Mouse (Mus musculus) liver, embryonic 16.5 days (tissue): ENCODE measurements at regions not wholly inside any gene's neighbourhood (a gene's known extent, or its start where the extent isn't known, plus 50 kb on each side); places are given as distances from the start of the nearest gene placed in this dataset.

Experiments used
- ATAC-seq: fragments of 200-750 bp; cut with Nextera tagmentation; 2 replicates; pipeline ENCODE4 v1.8.0; 2017; ENCODE audit warnings: low read depth, mild to moderate bottlenecking, moderate number of reproducible peaks, moderate library complexity
- H3K27ac ChIP-seq: fragments of 300-500 bp; sonication (generic); 2 replicates; pipeline ENCODE4 v1.5.1; 2014; ENCODE audit warnings: mild to moderate bottlenecking, low read length
- H3K27me3 ChIP-seq: fragments of 300-500 bp; sonication (generic); 2 replicates; pipeline ENCODE4 v1.6.1; 2014; ENCODE audit warnings: low read depth, low read length, mixed read lengths; ENCODE audit not compliant: control insufficient read depth, insufficient read depth
- H3K36me3 ChIP-seq: fragments of 300-500 bp; sonication (generic); 2 replicates; pipeline ENCODE4 v1.6.1; 2014; ENCODE audit warnings: mild to moderate bottlenecking; ENCODE audit not compliant: control insufficient read depth, insufficient read depth
- H3K4me1 ChIP-seq: fragments of 300-500 bp; sonication (generic); 2 replicates; pipeline ENCODE4 v1.6.1; 2014; ENCODE audit warnings: low read depth, low read length, mixed read lengths; ENCODE audit not compliant: control insufficient read depth
- H3K4me2 ChIP-seq: fragments of 300-500 bp; sonication (generic); 2 replicates; pipeline ENCODE4 v1.6.1; 2014; ENCODE audit warnings: low read depth, low read length, mixed read lengths
- H3K4me3 ChIP-seq: fragments of 300-500 bp; sonication (generic); 2 replicates; pipeline ENCODE4 v1.5.1; 2014; ENCODE audit warnings: low read depth, mild to moderate bottlenecking, low read length
- H3K9ac ChIP-seq: fragments of 300-500 bp; sonication (generic); 2 replicates; pipeline ENCODE4 v1.6.1; 2014; ENCODE audit warnings: low read depth, low read length
- H3K9me3 ChIP-seq: fragments of 300-500 bp; sonication (generic); replicated peaks from 2 replicates; pipeline ENCODE4 v1.6.1; 2016; ENCODE audit warnings: low read length; ENCODE audit not compliant: control insufficient read depth
- WGBS: fragments of 180-500 bp; shearing (Covaris S2); extraction: QIAGEN DNeasy Blood & Tissue Kit; methylation state at CpG from one replicate; pipeline ENCODE4 v1.1.7; 2014; ENCODE audit not compliant: insufficient replicate concordance; 5-methylcytosine and 5-hydroxymethylcytosine counted together

GRCm38 (mm10) chr1:128809601-128810000, 217.5 kb upstream of the Cxcr4 start:
- Histone ChIP-seq H3K4me3 (no peak overlapping the region), H3K27ac (no peak overlapping the region), H3K9ac (no peak overlapping the region), H3K4me2 (no peak overlapping the region), H3K4me1 (no peaks in the 10 kb centered on the region), H3K36me3 (no peaks in the 10 kb centered on the region), H3K27me3 (no peaks in the 10 kb centered on the region), H3K9me3 (no peaks in the 10 kb centered on the region)
- WGBS: 66% methylated on average over 8 of the region's 8 CpGs
- no peak for ATAC-seq

DNA sequence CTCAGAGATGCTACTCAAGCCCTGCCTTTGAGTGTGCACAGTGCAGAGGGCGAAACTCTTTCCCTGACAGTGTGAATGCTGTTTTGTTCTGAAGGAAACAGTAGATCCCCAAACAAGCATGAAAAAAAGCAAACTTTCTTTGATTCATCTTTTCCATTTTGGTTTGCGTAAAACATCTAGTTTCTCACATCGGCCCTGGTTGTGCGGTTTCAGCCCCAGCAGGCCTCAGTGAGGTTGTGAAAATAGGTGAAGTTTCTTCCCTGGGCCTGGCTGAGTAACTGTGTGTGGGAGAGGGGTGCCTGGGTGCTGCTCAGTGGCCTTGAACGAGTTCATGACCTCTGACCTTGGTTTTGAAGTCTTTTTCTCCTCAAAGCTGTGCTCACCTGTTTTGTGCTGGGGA, 216.5 kb upstream of the Cxcr4 start:
- Histone ChIP-seq H3K4me3 (no peak overlapping the region), H3K9ac (no peak overlapping the region), H3K36me3 (no peaks in the 10 kb centered on the region), H3K27ac (no peak overlapping the region), H3K27me3 (no peaks in the 10 kb centered on the region), H3K4me2 (no peak overlapping the region), H3K9me3 (no peaks in the 10 kb centered on the region), H3K4me1 (no peaks in the 10 kb centered on the region)
- 61% methylated on average over 5 of the region's 5 CpGs for WGBS
- no peak for ATAC-seq

DNA sequence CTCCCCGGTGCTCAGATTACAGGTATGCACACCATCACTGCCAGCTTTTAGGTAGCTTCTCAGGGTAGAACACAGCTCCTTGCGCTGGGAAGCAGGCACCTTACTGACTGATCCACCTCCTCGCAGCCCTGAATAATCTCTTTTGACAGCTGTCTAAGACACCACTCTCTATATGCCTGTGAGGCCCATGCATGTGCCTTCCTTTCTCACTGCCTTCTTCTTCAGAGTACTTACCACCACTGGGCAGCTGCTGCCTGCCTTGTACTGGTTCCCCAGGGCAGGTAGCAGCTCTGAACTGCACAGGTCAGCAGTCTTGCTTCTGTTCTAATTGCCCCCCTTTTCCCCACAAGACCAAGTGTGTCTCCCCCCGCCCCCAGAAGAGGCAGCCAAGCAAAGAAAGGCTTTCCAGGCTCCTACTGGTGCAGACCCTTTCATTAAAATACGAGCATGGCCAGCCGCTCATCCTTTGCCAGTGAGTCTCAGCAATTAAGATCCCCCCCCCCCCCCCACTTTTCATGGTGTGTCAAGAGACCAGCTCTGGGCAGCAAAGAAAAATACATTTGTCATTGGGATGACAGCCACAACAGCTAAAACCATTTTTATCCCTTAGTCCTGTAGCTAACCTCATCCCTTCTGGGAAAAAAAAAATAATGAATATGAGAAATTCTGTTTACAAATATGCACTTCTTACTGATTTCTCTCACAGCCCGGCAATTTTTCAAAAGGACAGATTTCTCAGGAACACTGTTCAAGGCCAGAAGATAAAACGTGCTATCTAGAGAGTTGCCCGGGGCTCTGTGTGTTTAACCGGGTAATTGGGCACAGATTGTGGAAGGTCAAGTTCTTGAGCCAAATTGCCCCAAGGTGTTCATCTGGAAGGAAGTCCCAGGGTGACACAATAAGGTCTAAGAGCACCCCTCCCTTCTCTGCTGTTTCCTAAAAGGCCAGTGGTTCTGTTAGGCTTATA, 213.9 kb upstream of the Cxcr4 start:
- Histone ChIP-seq H3K4me2 (no peak overlapping the region), H3K4me3 (no peak overlapping the region), H3K36me3 (no peaks in the 10 kb centered on the region), H3K4me1 (no peaks in the 10 kb centered on the region), H3K27me3 (no peaks in the 10 kb centered on the region), H3K27ac (no peak overlapping the region), H3K9me3 (no peaks in the 10 kb centered on the region), H3K9ac (no peak overlapping the region)
- WGBS: 60% methylated on average over 10 of the region's 10 CpGs
- no peak for ATAC-seq

DNA sequence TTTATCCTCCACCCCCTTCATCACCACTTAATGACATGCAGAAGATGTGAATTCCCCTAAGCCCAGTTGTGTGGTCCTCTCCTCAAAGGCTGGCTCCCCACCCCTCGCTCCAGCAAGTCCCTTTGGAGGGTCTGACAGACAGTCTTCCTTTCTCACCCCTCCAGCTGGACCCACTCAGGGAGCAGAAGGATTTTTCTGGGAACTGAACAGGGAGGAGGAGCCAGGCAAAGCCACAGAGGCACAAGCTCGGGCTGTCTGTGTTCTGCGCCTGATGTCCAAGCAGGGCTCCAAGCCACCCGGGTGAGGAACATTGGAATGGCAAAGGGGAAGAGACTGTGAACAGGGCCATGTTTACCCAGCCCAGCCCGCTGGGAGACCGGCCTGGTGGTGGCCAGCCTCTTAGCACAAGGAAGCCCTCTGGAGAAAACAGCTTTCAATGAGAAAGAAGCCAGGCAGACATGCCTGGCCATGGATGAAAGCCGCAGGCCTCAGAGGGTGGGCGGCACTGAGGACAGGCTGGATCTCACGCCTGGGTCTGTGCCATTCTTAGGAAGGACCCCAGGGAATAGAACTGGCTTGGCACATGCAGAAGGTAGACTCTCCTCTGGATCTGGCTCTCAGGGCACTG, 211.5 kb upstream of the Cxcr4 start:
- Histone ChIP-seq H3K36me3 (no peaks in the 10 kb centered on the region), H3K27me3 (no peaks in the 10 kb centered on the region), H3K4me1 (no peaks in the 10 kb centered on the region), H3K4me3 (no peak overlapping the region), H3K27ac (no peak overlapping the region), H3K4me2 (no peak overlapping the region), H3K9ac (no peak overlapping the region), H3K9me3 (no peaks in the 10 kb centered on the region)
- 39% methylated on average over 9 of the region's 9 CpGs for WGBS
- ATAC-seq: no peak

DNA sequence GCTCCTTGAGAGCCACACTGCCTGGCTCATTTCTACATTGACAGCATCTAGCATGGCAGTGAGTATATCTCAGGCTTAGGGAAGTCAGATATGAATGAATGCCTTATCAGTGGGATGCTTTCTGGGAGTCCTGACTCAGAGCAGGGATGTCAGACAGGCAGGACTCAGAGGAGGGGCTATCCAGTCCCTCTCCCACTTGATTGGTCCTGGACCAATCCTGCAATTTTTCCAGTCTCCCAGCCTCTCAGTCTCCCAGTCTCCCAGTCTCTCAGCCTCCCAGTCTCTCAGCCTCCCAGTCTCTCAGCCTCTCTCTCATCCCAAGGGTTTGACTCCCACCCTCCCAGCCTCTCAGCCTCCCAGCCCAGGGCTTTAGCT, 211.0 kb upstream of the Cxcr4 start:
- Histone ChIP-seq H3K36me3 (no peaks in the 10 kb centered on the region), H3K9me3 (no peaks in the 10 kb centered on the region), H3K27ac (no peak overlapping the region), H3K4me3 (no peak overlapping the region), H3K4me2 (no peak overlapping the region), H3K4me1 (no peaks in the 10 kb centered on the region), H3K27me3 (no peaks in the 10 kb centered on the region), H3K9ac (no peak overlapping the region)
- ATAC-seq: no peak

DNA sequence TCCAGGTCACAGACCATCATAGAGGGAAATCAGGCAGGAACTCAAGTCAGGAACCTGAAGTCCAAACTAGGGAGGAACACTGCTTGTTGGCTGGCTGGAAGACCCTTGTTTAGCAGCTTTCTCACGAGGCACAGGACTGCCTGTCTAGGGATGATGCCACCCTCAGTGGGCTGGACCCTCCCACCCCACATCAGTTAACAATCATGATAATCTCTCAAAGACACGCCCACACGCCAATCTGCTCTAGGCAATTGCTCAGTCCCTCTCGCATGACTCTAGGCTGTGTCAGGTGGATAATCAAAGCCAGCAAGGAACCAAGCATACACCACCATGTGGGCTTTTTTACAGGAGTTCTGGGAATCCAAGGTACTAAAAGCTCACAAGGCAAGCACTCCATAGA, 206.6 kb upstream of the Cxcr4 start:
- Histone ChIP-seq H3K9me3 (no peaks in the 10 kb centered on the region), H3K27ac (no peak overlapping the region), H3K4me1 (no peaks in the 10 kb centered on the region), H3K4me2 (no peak overlapping the region), H3K36me3 (no peaks in the 10 kb centered on the region), H3K4me3 (no peak overlapping the region), H3K27me3 (no peaks in the 10 kb centered on the region), H3K9ac (no peak overlapping the region)
- ATAC-seq: no peak
- WGBS: 48% methylated on average over 4 of the region's 4 CpGs

DNA sequence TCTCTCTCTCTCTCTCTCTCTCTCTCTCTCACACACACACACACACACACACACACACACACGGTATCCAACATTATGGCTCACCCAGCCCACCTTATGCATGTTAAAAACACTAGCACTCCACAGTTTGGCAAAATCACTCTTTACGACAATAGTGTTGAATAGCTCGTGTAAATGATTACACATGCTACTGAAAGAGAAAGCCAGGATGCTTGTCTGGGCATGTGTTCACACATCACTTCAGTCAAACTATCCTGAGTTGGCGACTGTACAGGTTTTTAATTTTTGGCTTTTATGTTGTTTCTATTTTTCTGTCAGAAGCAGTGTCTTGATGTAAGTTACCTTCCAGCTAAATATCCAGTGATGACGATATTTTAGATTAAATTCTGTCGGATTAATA, 203.6 kb upstream of the Cxcr4 start:
- WGBS: 65% methylated on average over 6 of the region's 6 CpGs

DNA sequence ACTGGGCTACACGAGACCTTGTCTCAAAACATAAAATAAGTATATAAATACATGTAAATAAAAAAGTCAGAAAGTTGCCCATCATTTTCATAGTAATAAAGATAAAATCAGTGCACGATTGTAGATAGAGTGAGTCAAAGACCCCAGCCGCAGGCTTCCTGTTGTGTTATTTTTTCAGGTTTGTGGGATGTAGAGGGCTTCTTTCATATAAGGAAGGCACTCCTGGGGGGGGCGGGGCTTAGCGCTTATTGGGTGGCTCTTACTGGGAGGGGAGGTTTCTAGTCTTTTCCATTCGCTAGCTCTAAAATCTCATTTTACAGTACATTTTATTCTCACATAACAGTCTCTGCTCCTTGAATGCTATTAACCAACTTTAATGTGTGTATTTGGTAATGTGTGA, 198.8 kb upstream of the Cxcr4 start:
- H3K9ac ChIP-seq: no peak overlapping the region
- H3K4me3 ChIP-seq: no peak overlapping the region
- H3K36me3 ChIP-seq: no peaks in the 10 kb centered on the region
- H3K27me3 ChIP-seq: no peaks in the 10 kb centered on the region
- H3K9me3 ChIP-seq: no peaks in the 10 kb centered on the region
- no peak overlapping the region for H3K27ac ChIP-seq
- no peaks in the 10 kb centered on the region for H3K4me1 ChIP-seq
- 70% methylated on average over 6 of the region's 6 CpGs for WGBS
- no peak for ATAC-seq
- no peak overlapping the region for H3K4me2 ChIP-seq

More for the DNA sequence above, 203.6 kb upstream of the Cxcr4 start:
- Histone ChIP-seq H3K27ac (no peak overlapping the region), H3K4me2 (no peak overlapping the region), H3K9ac (no peak overlapping the region), H3K36me3 (no peaks in the 10 kb centered on the region), H3K27me3 (no peaks in the 10 kb centered on the region), H3K4me1 (no peaks in the 10 kb centered on the region), H3K4me3 (no peak overlapping the region), H3K9me3 (no peaks in the 10 kb centered on the region)
- no peak for ATAC-seq

DNA sequence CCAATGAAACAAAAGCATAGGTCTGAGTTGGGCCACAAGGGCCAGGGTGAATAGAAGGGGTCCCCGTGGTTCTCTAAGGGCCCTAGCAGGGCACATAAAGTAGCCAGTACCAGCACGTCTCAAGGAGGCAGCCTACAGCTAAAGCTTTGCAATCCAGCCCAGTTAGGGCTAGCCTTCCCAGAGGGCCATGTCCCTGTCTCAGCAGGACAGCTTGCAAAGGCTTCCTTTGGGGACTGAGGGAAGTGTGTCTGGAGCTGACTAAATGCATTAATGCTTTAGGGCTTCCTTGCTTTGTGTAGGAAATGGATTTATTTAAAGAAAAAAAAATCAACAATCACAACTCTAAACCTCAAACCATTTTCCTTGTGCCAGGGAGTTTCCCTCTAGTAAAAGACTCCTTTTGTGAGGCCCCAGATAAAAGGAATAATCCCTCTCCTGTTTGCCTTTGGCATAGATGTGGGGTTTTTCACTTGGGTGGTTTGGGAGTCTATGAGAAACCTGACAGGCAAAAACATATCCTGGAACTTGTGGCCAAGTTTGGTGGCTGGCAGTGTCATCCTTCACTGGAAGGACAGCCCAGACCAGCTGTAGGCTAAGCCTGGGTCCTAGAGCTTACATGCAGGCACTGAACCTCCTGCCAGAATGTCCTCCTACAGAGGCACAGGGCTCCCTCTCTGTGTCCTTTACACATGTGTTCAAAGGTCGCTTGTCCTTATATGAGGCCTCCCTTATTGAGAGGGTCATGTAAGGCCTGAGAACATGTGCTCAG, 197.7 kb upstream of the Cxcr4 start:
- Histone ChIP-seq H3K27ac (no peak overlapping the region), H3K4me2 (no peak overlapping the region), H3K9ac (no peak overlapping the region), H3K9me3 (no peaks in the 10 kb centered on the region), H3K27me3 (no peaks in the 10 kb centered on the region), H3K36me3 (no peaks in the 10 kb centered on the region), H3K4me3 (no peak overlapping the region), H3K4me1 (no peaks in the 10 kb centered on the region)
- WGBS: 56% methylated on average over 3 of the region's 3 CpGs
- no peak for ATAC-seq
